Mouse (Mus musculus) kidney, postnatal 0 days (tissue): ENCODE data around the gene Gli3. TPM values are rescaled to one million over a fixed set of nuclear protein-coding genes. Genes with fewer than 3 reads are reported as not detected.

Experiments
- ATAC-seq: fragments of 200-750 bp; cut with Nextera tagmentation; replicated peaks from 2 replicates; pipeline ENCODE4 v1.8.0; 2017; ENCODE audit warnings: low read depth, moderate number of reproducible peaks, moderate TSS enrichment, moderate library complexity; ENCODE audit not compliant: low FRiP score
- DNase-seq: peaks from one replicate; pipeline ENCODE4 v3.0.0-alpha.2; 2016; ENCODE audit warnings: low spot score
- H3K27ac ChIP-seq: fragments of 300-500 bp; sonication (generic); 2 replicates; pipeline ENCODE4 v1.5.1; 2014; ENCODE audit warnings: mild to moderate bottlenecking
- H3K27me3 ChIP-seq: fragments of 300-500 bp; sonication (generic); 2 replicates; pipeline ENCODE4 v1.6.1; 2014; ENCODE audit warnings: low read length, mixed read lengths; ENCODE audit not compliant: insufficient read depth
- H3K36me3 ChIP-seq: fragments of 300-500 bp; sonication (generic); 2 replicates; pipeline ENCODE4 v1.6.1; 2014; ENCODE audit warnings: low read length, mixed read lengths; ENCODE audit not compliant: insufficient read depth
- H3K4me1 ChIP-seq: fragments of 300-500 bp; sonication (generic); replicated peaks from 2 replicates; pipeline ENCODE4 v1.6.1; 2014; ENCODE audit warnings: antibody characterized with exemption, low read length, mixed read lengths; ENCODE audit not compliant: insufficient read depth
- H3K4me2 ChIP-seq: fragments of 300-500 bp; sonication (generic); 2 replicates; pipeline ENCODE4 v1.6.1; 2014; ENCODE audit warnings: mild to moderate bottlenecking, low read length, moderate library complexity, mixed read lengths
- H3K4me3 ChIP-seq: fragments of 300-500 bp; sonication (generic); replicated peaks from 2 replicates; pipeline ENCODE4 v1.5.1; 2014; ENCODE audit warnings: low read depth, low read length
- H3K9ac ChIP-seq: fragments of 300-500 bp; sonication (generic); 2 replicates; pipeline ENCODE4 v1.6.1; 2014; ENCODE audit warnings: low read depth, low read length
- H3K9me3 ChIP-seq: fragments of 300-500 bp; sonication (generic); replicated peaks from 2 replicates; pipeline ENCODE4 v1.6.1; 2016; ENCODE audit warnings: low read length, inconsistent platforms, mixed read lengths
- CTCF ChIP-seq: IDR thresholded peaks from 2 replicates; pipeline ENCODE4 v1.5.1; 2016; ENCODE audit warnings: antibody characterized with exemption, low read depth, mild to moderate bottlenecking, moderate library complexity
- WGBS: fragments of 180-500 bp; shearing (Covaris S2); extraction: QIAGEN DNeasy Blood & Tissue Kit; methylation state at CpG from one replicate; pipeline ENCODE4 v1.1.7; 2014; 5-methylcytosine and 5-hydroxymethylcytosine counted together
- polyA plus RNA-seq: library from polyadenylated mRNA; unstranded; fragments of >200 nt; fragmentation: Nextera tagmentation; extraction: Ambion mirVana; gene quantifications from 2 replicates; pipeline ENCODE4 v1.2.1, GENCODE M21; 2015

Gli3 gene
- polyA plus RNA-seq, 1 experiment from 2014 or later = 7.7 TPM

DNA sequence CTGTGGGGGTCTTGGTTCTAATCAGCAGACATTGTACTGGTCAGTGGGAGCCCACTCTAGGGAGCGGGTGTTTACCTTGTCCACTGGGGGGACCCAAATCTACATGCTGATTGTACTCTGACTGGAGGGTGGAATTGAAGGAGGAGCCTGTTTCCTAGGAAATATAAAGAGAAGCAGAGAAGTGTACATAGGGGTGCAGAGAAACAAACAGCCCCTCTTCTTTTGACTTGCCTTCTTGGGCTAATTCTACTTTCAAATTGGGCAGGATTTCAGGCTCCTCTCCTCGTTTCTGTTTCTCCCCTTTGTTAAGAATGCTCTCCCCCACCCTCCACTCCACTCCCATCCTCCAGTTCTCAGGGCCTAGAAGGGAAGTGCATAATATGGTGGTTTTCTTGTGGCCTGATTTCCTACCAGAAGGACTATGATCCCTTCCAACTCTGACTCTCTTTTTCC, 93.6 kb downstream of the Gli3 start:
- 67% methylated on average over 2 of the region's 2 CpGs for WGBS
- no peaks in the 10 kb centered on the region for H3K9me3 ChIP-seq
- DNase-seq (peak; percentile 64), ATAC-seq (no peak)
- no peak overlapping the region for H3K27ac ChIP-seq
- H3K4me2 ChIP-seq = no peak overlapping the region
- H3K36me3 ChIP-seq = no peaks in the 10 kb centered on the region
- no peak overlapping the region for H3K4me3 ChIP-seq
- H3K27me3 ChIP-seq = no peaks in the 10 kb centered on the region
- TF ChIP-seq CTCF = peak; percentile 68
- H3K4me1 ChIP-seq = no peaks in the 10 kb centered on the region
- no peak overlapping the region for H3K9ac ChIP-seq

DNA sequence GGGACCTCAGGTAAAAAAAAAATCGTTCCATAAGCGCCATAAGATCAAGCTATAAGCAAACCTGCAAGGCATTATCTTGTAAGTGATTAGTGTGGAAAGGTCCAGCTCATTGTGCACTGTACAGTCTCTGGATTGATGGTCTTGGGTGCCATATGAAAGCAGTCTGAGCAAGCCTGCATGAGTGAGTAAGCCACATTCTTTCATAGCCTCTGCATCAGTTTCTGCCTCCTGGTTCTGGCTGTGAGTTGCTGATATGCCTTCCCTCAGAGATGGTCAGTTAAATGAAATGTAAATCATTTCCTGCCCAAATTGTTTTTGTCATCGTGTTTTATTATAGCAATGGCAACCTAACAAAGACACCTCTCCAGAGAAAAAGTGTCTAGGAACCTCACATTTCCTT, 98.4 kb downstream of the Gli3 start:
- DNase-seq (no peak), ATAC-seq (no peak)
- TF ChIP-seq CTCF = no peak
- H3K9ac ChIP-seq = no peak overlapping the region
- no peaks in the 10 kb centered on the region for H3K27me3 ChIP-seq
- H3K4me1 ChIP-seq = no peaks in the 10 kb centered on the region
- no peak overlapping the region for H3K27ac ChIP-seq
- WGBS = 72% methylated on average over 3 of the region's 3 CpGs
- H3K36me3 ChIP-seq = no peaks in the 10 kb centered on the region
- H3K9me3 ChIP-seq = no peaks in the 10 kb centered on the region
- H3K4me2 ChIP-seq = no peak overlapping the region
- H3K4me3 ChIP-seq = no peak overlapping the region

DNA sequence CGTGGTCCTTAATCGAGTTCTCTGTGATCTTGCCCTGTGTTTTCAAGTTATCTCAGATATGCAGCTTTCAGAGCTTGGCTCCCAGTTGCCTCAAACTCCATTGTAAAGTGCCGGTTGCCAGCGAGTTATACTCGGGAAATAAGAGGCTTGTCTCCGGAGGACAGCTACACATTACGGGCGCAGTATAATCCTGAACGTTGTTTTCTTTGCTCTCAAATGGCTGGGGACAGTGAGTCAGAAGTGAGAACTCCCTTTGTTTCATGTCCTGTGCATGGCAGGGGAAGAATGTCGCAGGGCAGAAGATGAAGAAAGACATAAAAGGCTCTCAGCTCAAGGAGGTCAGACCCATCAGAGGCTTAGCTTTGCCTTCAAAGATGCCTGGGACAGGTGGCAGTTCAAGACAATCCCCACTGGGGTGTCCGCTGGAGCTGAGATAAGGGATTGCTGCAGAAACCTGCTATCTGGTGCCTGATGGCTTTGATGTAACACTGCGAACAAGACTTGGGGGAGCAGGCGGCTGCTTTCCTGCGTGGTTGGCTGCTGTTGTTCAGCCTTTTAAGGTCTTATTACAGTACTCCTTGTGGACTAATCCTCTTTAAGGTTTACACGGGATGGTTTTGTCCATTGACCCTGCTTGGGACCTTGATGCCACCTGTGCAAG, 108.0 kb downstream of the Gli3 start:
- DNase-seq (no peak), ATAC-seq (no peak)
- no peak for TF ChIP-seq CTCF
- no peaks in the 10 kb centered on the region for H3K4me1 ChIP-seq
- no peak overlapping the region for H3K27ac ChIP-seq
- no peaks in the 10 kb centered on the region for H3K9me3 ChIP-seq
- H3K9ac ChIP-seq = no peak overlapping the region
- no peak overlapping the region for H3K4me3 ChIP-seq
- WGBS = 36% methylated on average over 15 of the region's 15 CpGs
- H3K27me3 ChIP-seq = no peaks in the 10 kb centered on the region
- no peaks in the 10 kb centered on the region for H3K36me3 ChIP-seq
- no peak overlapping the region for H3K4me2 ChIP-seq

DNA sequence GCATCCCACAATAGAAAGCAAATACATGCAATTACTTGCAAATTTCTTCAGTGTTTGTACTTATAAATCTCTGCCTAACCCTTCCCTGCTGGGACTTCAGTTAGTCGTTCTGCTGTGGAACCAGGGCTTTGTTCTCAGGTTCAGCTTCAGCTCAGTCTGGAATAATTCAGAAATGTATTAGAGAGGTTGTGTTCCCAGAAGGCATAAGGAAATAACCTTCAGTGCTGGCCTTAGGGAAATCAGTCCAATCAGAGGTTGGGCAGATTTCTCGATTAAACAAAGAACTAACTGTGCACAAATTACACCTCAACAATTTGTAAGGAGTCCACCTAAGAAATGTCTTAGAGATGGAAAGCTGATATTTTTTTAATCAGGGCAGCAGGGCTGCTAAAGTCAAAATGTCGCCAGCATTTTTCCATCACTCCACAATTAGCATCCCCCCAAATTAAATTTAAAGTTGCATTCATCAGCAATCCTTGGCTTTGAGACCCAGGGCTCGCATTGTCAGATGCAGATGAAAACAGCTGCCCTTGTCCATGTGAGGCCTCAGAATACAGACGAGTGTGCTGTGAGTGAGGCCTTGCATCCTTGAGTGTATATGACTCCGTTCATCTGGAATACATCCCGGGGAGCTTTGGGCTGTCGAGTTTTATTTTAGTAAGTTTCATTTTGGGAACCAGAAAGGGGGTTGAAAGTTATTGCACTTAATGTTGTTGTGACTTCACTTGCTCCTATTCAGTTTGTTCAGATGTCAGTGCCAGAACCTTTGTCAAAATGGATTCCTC, 114.3 kb downstream of the Gli3 start:
- TF ChIP-seq CTCF = no peak
- H3K9me3 ChIP-seq = no peaks in the 10 kb centered on the region
- H3K27ac ChIP-seq = no peak overlapping the region
- H3K9ac ChIP-seq = no peak overlapping the region
- H3K27me3 ChIP-seq = no peaks in the 10 kb centered on the region
- no peak overlapping the region for H3K4me3 ChIP-seq
- H3K36me3 ChIP-seq = no peaks in the 10 kb centered on the region
- ATAC-seq (no peak), DNase-seq (no peak)
- no peak overlapping the region for H3K4me2 ChIP-seq
- no peaks in the 10 kb centered on the region for H3K4me1 ChIP-seq
- 60% methylated on average over 8 of the region's 8 CpGs for whole genome bisulfite sequencing

DNA sequence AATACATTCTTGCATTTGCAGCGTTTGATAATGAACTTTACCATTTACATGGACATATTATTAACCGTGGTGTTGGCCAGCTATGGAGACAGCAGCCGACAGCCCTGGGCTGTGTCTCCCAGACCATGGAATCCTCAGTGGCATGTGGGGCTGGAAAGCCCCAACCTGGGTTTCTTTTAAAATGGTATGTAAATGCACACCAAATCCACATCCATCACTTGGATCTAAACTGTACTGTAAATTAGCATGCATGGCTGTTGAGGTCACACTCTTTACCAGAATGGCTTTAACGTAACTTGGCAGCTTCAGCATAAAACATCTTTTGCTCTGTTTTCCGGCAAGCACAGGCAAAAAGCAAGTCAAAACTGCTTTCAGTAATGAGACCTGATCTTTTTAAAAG, 117.4 kb downstream of the Gli3 start:
- Histone ChIP-seq H3K9me3 (no peaks in the 10 kb centered on the region), H3K27me3 (no peaks in the 10 kb centered on the region), H3K4me2 (no peak overlapping the region), H3K9ac (no peak overlapping the region), H3K36me3 (no peaks in the 10 kb centered on the region), H3K4me3 (no peak overlapping the region), H3K4me1 (no peaks in the 10 kb centered on the region), H3K27ac (no peak overlapping the region)
- DNase-seq = no peak
- WGBS = 80% methylated on average over 5 of the region's 5 CpGs
- ATAC-seq = no peak
- TF ChIP-seq CTCF = no peak

DNA sequence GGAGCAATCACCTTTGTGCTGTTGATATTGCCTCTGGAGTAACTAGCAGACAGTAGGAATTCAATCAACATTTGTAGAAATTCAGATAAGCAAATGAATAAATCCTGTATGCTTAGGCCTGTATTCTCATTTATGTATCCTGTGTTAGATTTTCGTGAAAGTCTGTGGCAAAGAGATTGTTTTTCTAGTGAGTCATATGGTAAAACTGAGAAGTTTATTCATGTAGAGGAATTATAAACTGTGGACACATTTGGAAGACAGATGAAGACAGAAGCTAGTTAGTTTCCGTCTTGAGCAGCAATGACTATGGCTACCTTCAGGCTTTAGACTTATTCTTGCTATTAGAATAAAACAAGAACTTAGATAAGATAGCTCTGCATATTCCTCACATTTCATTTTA, 122.9 kb downstream of the Gli3 start:
- Histone ChIP-seq H3K9me3 (no peaks in the 10 kb centered on the region), H3K27me3 (no peaks in the 10 kb centered on the region), H3K27ac (no peak overlapping the region), H3K4me3 (no peak overlapping the region), H3K4me2 (no peak overlapping the region), H3K9ac (no peak overlapping the region), H3K36me3 (no peaks in the 10 kb centered on the region), H3K4me1 (peaks cover 6% of the 10 kb centered on the region; the same call in 1 of the 2 replicates)
- ATAC-seq (no peak), DNase-seq (no peak)
- 79% methylated on average over 2 of the region's 2 CpGs for WGBS
- TF ChIP-seq CTCF = no peak
